Mouse (Mus musculus) urinary bladder, adult 2 months (tissue): ENCODE data around the gene Tmem106c. TPM values are rescaled to one million over a fixed set of nuclear protein-coding genes. Genes with fewer than 3 reads are reported as not detected.

ENCODE experiments used
- DNase-seq: peaks from one replicate; pipeline ENCODE4 v3.0.0; 2022; ENCODE audit warnings: low spot score
- polyA plus RNA-seq: library from polyadenylated mRNA; depleted of rRNA; stranded (reverse); fragments of >200 nt; gene quantifications from 2 replicates; pipeline ENCODE4 v1.2.3, GENCODE M21; 2012; rRNA removed

The Tmem106c gene
- polyA plus RNA-seq, result 65.7 and 80.9 TPM in 2 replicates

DNA sequence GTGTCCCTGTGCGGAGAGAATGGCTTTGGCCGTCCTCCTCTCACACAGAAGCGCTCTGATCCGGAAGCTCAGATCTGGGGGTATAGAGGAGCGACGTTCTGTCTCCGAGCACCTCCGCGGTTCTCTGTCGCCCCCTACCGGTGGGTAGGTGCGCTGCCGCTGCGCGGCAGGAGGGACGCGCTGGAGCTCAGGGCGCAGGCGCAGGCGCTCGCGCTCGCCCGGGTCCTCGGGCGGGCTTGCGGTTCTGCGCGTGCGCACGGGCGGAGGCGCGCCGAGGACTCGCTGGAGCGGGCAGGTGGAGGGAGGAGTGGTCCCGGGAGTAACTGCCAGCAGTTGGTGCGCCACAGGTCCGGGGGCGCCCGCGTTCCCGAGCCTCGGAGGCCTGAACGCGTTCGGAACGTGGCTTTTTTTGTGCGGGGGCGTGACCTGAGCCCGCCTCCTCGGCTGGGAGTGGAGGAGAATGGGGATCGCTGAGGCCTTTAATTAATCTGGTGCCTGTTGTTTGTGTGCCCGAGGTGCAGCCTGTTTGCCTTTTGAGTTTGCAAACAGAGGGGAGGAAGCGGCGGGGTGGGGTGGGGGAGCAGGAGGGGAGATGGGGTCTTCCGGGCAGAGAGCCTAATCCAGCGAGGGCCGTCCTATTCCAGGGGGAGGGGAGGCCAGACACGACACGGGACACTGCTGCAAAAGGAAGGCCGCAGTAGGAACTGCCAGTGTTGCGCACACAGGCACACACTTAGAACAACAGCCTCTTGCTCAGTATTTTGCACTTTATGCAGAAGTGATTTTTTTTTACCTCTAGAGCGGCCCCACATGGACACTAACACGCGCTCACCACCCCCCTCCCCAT lies at the start of gene Tmem106c:
Gene Tmem106c, plus strand, starts transcription at position 212 of the 847 bp plus-strand sequence.
- DNase-seq, result peak; percentile 89

DNA sequence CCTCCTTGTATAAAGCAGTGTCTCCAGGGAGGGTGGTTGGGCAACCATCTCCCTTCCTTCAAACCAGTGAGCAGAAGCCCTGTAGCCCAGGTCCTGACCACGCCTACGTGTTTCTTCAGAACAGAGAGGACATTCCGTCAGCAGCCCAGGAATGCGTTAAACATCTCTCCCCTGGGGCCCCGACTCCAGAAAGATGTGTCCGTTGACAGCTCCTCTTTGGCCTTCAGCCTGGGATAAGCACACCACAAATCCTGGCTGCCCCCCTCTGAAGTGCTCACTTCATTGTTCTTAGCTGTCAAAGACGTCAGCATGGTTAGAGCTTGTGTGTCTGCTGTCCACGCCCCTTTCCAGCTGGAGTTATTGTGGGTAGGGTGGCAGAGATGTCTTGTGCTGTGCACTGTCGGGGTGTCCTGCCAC lies 49.7 kb upstream of the Tmem106c start:
- no peak for DNase-seq

DNA sequence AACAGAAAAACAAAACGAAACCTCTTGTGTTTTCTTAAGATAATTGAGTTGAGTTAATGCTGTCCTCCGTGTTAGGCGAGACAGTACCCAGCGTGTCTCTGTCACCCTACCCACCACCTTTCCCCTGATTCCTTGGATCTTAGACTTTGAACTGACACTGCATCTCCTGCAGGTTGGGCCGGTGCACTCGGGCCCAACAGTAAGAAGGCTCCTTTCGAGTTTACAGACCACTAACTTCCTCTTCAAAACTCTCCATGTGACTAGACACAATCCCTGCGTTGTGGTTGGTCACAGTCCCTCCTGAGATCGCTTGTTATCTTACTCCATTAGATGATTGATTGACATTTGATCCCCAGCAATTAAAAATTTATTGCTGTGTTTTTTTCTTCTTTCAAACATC lies 46.0 kb upstream of the Tmem106c start:
- no peak for DNase-seq

DNA sequence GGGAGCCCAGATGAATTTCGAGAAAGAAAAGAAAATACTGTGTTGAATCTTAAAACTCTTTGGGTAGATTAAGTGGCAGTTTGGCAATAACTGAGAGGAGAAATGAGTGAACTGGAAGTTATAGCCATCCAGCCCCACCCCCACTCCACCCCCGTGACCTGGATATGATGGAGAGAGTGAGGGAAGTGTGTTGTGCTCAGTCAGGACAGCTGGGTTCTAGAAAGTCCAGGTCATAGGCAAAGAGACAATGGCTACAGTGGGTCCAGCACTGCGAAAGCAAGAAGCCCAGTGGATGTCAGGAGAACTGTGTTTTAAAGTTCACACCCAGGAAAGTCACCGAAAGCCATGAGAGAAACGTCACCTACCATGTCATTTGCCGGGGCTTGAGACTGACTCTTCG lies 44.8 kb upstream of the Tmem106c start:
- DNase-seq, result no peak

DNA sequence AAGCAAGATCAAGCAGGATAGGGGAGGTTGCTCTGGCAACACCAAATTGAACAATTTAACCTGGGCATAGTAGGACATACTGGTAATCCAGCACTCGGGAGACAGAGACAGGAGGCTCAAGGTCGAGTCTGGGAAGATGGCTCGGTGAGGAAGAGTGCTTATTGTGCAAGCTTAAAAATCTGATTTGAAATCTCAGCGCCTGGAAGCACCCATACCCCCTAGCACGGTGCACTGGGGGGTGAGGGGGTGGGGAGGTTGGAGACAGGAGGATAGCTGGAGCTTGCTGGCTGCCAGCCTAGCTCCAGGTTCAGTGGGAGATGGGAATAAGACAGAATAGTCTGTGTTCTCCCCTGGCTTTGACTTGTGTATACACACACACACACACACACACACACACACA lies 43.7 kb upstream of the Tmem106c start:
- no peak for DNase-seq

DNA sequence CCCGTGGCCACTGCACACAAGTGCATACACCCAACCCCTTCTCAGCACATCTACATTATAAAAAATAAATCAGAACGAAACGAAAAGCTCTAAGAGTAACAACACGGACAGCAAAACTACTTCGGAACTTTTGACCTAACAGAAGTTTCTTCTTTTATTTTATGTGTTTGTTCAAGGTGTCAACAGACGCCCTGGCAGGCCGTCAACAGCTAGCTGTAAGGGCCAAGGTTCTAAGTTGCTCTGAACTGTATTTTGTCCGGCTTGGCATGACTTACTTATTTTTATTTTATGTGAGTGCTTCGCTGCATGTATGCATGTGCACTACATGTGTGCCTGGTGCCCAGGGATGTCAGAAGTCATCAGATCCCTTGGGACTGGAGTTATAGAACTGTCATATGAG lies 42.2 kb upstream of the Tmem106c start:
- no peak for DNase-seq

DNA sequence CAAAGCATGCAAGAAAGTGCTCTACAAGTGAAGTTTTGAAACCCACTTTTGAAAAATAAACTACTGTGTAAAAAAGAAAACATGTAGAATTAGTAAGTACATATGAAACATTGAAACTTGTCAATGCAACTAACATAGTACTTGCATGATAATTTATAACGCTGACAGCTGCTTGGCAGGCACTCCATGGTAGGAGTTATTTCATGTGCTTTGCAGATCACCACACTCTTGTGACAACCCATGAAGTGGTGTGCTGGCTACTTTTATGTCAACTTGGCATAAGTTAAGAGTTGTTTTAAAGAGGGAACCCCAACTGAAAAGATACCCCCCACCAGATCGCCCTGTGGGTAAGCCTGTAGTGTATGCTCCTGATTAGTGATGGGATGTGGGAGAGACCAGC lies 41.6 kb upstream of the Tmem106c start:
- no peak for DNase-seq

DNA sequence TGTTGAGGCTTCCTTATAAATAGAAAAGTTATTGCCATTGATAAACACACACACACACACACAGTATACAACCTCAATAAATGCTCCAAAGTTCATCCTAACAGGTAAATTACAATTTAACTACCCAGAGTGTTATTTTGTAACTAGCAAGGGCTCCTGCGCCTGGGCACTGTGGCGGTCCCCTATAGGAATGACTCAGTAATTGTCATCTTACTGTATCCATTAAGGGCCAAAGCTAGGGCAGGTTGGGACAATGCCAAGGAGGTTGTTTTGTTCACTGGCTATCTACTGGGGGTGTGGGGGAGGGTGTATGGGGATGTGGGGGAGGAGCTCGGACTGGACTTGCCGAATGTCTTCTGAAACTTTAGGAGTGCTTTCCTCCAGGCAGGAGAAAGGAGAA lies 37.0 kb upstream of the Tmem106c start:
- DNase-seq, result no peak

DNA sequence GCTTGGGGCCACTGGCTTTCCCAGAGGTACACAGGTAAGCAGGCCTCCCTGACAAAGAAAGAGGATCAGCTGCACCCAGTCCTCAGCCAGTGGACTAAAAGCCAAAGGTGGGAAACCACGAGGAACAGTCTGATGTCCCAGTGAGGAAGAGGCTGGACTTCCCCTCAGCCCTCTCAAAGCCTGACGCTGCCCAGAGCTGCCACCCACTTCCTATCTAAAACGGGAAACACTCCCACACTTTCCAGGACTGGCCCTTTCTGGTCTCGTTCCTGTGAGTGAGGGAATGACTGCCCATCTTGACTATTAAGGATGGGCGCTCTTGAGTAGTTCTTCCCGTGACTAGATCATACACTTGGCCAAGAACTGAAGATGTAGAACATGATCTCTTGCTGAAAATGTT lies 36.2 kb upstream of the Tmem106c start:
- DNase-seq, result no peak

DNA sequence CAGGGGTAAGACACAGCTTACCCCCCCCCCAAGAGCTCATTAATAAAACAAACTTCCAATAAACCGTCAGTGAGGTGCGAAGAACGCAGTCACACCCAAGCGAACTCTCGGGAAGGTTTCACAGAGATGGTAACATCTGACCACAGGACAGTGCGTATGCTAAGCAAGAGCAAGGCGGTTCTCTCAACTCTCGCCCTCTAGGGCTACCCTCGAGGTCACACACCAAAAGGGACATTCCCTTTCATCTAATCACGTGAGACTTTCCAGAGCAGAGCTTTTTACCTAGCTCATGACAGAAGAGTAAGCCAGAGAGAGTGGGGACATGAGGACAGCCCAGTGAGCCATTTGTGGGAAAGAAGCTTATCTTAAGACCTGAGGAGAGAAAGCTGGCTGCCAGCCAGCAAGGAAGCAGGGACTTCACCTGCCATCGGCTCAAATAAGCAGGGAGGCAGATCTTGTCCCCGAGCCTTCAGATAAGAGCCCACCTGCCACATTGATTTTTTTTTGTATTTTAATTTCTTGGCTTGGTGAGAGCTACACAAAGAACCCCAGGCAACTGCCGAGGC lies 34.7 kb upstream of the Tmem106c start:
- no peak for DNase-seq

DNA sequence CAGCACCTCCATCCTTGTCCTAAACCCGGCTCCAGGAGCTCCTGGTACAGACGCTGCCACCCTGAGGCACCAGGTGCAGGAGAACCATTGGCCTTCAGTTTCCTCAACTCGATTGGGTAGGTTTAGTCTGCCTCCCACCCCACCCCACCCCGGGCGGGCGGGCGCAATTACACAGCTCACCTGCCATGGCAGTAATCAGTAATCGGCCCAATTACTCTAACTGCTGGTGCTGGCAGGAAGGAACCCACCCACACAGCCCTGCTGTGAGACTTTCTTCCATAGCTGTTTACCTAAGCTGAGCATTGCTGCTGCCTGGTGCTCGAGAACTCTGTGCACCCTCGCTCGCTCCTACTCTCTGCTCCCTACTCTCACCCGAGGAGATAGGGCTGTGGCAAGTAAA lies 31.6 kb upstream of the Tmem106c start:
- DNase-seq, result no peak

DNA sequence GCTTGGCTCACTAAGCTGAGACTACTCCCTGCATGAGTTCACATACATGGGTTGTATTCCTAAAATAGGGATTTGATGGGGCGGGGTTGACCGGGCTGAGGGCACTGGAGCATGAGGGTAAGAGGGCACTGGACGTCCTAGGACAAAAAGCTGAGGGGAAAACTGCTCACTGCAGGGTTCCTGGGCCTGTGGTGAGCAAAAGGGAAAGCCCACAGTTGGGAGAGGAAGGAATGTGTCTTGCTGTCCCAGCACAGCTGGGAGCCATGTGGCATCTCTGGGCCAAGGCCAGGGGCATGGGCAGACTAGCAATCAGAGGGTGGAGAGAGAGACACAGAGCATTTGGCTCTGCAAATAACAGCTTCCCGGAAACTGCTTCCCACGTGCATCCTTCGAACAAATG lies 25.4 kb upstream of the Tmem106c start:
- DNase-seq, result no peak

DNA sequence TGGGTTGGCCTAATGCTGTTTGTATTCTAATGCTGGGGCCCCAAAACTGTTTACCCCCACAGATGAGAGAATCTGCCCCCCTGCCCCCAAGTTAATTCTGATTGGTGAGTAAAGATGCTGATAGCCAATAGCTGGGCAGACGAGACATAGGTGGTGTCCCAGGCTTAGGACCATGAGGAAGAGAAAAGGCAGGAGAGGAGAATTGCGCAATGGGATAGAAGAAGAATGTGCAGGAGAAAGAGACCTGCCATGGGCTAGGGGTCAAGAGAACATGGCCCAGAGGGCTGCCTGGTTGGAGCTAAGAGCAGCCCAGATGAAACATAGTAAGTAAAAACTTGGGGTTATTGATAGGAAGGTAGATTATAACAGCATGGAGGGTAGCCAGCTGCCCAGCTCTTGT lies 23.9 kb upstream of the Tmem106c start:
- no peak for DNase-seq

DNA sequence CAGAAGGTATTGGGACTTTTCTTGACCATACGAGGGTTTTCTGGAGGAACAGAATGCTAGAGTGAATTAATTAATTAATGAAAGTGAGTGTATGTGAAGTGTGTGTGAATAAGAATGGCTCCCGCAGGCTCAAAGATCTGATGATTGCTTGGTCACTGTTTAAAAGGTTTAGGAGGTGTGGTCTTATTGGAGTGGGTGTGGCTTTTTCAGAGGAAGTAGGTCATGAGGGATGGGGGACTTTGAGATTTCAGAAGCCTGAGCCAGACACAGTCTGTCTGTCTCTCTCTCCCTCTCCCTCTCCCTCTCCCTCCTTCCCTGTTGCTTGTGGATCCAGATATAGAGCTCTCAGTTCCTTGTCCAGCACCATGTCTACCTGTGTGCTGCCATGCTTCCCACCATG lies 22.7 kb upstream of the Tmem106c start:
- DNase-seq, result no peak

DNA sequence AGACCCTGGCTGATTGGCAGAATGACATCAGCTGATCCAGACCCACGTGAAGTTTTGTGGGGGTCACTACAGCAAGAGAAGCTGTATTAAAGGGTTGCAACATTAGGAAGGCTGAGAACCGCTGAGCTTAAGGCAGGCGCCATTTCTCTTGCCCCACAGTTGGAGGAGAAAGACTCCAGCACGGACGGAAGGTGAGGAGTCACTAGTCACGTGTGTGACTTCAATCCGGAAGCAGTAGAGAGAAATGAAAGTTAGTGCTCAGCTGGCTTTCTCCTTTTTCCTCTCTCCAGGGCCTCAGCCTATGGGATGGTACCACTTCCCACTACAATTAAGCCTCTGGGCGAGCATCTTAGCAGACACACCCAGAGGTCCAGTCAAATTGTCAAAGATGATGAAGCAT lies 21.5 kb upstream of the Tmem106c start:
- no peak for DNase-seq

DNA sequence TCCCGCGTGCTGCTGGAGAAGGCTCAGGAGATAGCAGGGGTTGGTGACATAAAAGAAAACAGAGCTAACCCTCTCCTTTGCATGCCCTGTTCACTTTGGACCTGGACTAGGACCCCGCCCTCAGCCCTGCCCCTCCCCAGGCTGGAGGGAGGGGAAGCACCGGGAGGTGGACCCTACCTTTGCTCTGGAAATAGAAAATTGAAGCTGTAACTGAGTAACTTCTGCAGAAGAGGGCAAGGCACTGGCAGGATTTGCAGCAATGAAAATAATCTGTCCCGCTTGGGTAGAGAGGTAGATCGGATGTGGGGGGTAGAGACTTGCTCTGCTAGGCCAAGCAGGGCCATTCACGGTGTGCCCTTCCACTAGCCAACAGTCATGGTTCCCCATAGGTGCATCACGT lies 20.6 kb upstream of the Tmem106c start:
- no peak for DNase-seq

DNA sequence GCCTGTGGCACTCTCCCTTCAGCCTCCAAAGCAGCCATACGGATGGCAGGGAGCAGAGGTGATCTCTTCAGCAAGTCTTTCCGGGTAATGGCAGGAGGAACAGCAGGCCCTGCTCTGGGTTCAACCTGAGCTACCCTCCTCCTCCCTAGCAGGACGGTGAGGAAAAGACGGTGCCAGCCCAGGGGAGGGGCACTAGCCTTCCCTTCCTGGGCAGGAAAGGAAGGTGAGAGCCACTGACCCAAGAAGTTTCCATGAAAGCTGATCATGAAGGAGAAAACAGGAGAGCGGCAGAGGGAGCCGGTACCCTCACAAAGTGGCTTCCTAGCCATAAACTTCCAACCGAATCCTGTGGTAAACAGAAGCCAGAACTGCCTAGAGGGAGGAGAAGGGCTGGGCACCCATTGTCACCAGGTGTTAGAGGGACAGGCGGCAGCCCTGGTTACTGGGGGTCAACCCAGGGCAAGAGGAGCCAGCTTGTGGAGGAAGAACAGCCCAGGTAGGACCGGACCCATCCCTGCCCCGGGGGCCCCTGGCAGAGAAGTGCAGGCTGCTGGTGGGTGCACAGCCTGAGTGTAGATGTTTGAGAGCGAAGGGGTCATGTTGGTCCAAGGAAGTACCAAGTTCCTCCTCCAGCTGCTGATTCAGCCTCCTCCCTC lies 19.0 kb upstream of the Tmem106c start:
- no peak for DNase-seq

DNA sequence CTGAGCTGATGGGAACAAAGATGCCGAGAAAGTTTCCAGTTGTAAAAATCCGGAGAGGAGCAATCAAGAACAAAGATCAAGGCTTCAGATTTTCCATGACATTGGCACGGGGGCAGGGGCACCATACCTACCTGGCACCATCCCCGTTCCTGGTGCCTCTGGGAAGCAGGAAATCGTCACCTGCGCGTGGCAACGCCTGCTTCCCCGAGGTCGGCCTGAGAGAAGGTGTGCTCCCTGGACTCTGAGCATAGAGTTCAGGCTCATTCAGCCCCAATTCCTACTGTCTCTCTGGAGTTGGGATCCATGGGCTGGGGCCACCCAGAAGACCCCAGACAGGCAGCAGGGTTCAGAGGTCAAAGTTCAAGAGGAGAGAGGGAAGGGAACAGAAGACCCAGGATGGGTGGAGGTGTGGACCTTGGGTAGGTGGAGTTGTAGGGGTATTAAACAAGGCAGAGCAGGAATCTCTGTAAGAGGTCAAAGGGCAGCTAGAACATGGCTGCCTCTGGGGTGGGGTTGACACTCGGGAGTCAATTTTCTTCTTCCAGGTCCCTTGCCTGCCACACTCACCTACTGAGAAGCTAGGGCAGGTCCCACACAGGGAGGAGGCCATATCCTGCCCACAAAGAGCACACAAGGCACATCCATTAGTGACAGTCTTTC lies 18.2 kb upstream of the Tmem106c start:
- no peak for DNase-seq

DNA sequence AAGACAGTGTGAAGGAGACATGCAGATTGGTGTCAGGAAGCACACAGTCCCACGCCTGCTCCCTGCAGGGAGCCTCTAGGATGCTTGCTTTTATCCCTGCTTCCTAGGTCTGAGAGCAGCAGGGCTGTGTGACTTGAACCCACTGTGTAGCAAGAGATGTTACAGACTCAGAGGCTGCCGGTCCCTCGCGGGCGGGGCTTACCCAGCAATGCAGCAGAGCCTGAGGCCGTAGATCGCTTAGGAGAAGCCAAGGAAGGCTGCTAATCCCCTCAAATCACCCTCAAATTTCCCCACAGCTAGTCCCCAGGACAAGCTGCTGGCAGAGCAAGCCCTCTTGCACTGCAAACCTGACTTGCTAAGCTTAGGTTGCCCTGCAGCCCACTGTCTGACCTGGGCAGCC lies 15.3 kb upstream of the Tmem106c start:
- no peak for DNase-seq

DNA sequence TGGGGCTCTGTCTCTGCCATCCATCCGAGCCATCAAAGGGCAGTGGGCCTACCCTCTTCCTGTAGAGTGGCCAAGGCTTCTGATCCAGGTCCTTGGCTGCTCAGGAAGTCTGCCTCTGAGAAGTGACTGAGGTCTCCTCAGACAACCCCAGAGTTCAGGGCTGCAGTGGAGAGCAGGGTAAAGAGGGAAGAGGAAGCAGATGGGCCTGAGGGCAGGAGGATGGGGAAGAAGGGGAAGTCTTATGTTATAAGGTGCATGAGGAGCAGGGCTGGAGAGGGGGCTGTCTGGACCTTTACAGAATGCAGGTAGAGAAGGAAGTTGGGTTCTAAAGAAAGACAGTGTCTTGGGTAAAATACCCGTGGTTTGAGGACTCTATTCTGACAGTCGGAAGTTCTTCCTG lies 14.3 kb upstream of the Tmem106c start:
- no peak for DNase-seq

DNA sequence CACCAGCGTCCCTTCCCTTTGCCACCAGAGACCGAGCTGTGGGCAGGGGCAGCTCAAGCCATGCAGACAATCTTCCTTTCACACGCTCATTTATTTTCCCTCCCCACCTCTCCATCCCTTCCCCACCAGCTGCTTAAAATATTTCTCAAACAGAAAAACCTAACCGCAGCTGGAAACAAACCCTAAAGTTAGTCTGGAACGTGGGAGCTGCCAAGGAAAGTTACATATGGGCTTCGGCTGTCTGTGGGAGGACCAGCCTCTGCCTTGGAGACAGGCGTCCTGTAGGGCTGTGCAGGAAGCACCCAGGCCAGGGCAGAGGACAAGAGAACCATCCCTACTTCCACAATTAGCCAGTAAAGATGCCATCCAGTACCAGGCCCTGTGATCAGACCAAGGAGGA lies 13.8 kb upstream of the Tmem106c start:
- DNase-seq, result no peak

DNA sequence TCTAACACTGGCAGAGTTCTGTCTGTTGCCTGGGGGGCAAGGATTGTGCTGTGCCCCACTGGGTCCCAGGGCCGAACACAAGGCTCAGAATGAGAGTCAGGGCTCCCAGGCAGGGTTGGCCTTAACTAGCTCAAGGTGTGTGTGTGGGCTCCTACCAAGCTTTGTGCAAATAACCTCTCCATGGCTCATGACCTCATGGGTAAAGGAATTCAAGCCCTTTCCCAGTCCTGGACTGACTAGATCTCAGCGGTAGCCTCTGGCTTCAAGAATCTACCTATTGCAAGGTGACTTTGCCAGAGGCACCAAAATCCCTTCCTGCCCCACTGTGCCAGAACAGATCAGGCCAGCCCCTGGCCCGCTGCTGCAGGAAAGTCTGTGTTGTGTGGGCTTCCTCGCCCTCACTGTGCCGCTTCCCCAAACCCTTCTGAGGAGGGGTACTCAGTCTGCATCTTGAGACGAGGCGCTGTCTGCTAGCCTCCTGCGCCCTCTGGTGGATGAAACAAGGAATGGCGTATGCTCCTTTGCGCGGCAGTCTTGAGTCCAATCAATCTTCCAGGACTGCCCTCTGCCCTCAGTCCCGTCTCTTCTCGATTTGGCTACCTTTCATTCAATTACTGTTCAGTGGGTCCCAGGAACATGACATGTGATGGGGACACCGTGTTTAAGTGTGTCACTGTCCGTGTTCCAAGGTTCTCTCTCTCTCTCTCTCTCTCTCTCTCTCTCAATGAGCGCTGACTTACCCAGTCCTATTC lies 11.7 kb upstream of the Tmem106c start:
- peak; percentile 48 for DNase-seq
